Mouse (Mus musculus) G1E (cell line): ENCODE measurements at regions not wholly inside any gene's neighbourhood (a gene's known extent, or its start where the extent isn't known, plus 50 kb on each side); places are given as distances from the start of the nearest gene placed in this dataset.

Experiments used
- ATAC-seq: 2 replicates; pipeline ENCODE4 v1.8.0; 2016; ENCODE audit warnings: mild to moderate bottlenecking; ENCODE audit not compliant: insufficient number of reproducible peaks, poor library complexity, low FRiP score, severe bottlenecking; ENCODE audit errors: extremely low read depth
- DNase-seq: peaks from one replicate; pipeline ENCODE4 v3.0.0; 2012; ENCODE audit warnings: low spot score
- H3K27me3 ChIP-seq: 2 replicates; pipeline ENCODE4 v1.6.1; 2012; ENCODE audit warnings: mild to moderate bottlenecking, low read length, inconsistent platforms; ENCODE audit not compliant: insufficient read depth
- H3K36me3 ChIP-seq: replicated peaks from 2 replicates; pipeline ENCODE3; 2012; ENCODE audit warnings: mild to moderate bottlenecking, inconsistent platforms
- H3K4me1 ChIP-seq: 2 replicates; pipeline ENCODE4 v1.6.1; 2012; ENCODE audit warnings: low read depth, low read length, inconsistent platforms, mixed read lengths; ENCODE audit not compliant: insufficient read depth
- H3K4me3 ChIP-seq: 2 replicates; pipeline ENCODE4 v1.5.1; 2012; ENCODE audit warnings: low read depth, mild to moderate bottlenecking, inconsistent platforms, low read length, moderate library complexity, mixed read lengths
- H3K9me3 ChIP-seq: replicated peaks from 2 replicates; pipeline ENCODE4 v1.6.1; 2012; ENCODE audit warnings: inconsistent platforms
- CTCF ChIP-seq: IDR thresholded peaks from 2 replicates; pipeline ENCODE4 v1.5.1; 2012; ENCODE audit warnings: low read depth, low read length, inconsistent platforms, mixed read lengths
- GATA1 ChIP-seq: IDR thresholded peaks from 2 replicates; pipeline ENCODE4 v1.6.1; 2012; ENCODE audit warnings: borderline replicate concordance, low read length, inconsistent platforms, mixed read lengths
- GATA2 ChIP-seq: IDR thresholded peaks from 2 replicates; pipeline ENCODE4 v1.6.1; 2012; ENCODE audit warnings: low read depth, low read length, inconsistent platforms, borderline replicate concordance
- POLR2AphosphoS5 ChIP-seq: IDR thresholded peaks from 2 replicates; pipeline ENCODE4 v1.6.1; 2012; ENCODE audit warnings: low read depth, low read length, inconsistent platforms; ENCODE audit not compliant: insufficient replicate concordance
- TAL1 ChIP-seq: conservative IDR thresholded peaks from 2 replicates; pipeline ENCODE4 v1.6.1; 2012; ENCODE audit warnings: low read depth, low read length, inconsistent platforms, mixed read lengths

GRCm38 (mm10) chr6:94772868-94773603 lies 73.1 kb upstream of the Lrig1 start:
- TF ChIP-seq POLR2AphosphoS5 (no peak), GATA1 (no peak), TAL1 (no peak), CTCF (no peak), GATA2 (no peak)
- no peak for DNase-seq
- no peaks in the 10 kb centered on the region for H3K36me3 ChIP-seq
- no peak for ATAC-seq
- H3K4me1 ChIP-seq: no peaks in the 10 kb centered on the region
- peaks cover 20% of the 10 kb centered on the region; the same call in 1 of the 2 replicates for H3K27me3 ChIP-seq
- H3K4me3 ChIP-seq: no peak overlapping the region
- 0 out of 2 replicates have a peak, but pooled peaks cover 2% of the 10 kb centered on the region for H3K9me3 ChIP-seq

GRCm38 (mm10) chr6:94772391-94772790 lies 72.4 kb upstream of the Lrig1 start:
- H3K27me3 ChIP-seq: peaks cover 23% of the 10 kb centered on the region; the same call in 1 of the 2 replicates

DNA sequence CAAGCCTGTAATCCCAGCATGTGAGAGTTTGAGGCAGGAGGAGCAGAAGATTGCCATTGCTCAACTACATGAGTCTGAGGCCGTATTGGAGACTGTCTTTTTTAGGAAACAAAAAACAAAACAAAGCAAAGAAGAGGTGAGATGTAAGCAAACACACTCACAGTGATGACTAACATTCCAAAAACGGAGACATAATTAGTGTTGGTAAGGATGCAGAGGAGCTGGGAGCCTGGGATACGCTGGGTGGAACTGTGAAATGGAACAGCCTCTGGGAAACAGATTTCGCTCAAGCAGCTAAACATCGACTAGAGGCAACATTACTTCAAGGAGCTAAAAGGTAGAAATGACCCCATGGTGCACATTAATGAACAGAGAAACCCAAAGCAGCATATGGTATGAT lies 68.3 kb upstream of the Lrig1 start:
- H3K27me3 ChIP-seq: peaks cover 23% of the 10 kb centered on the region
- ATAC-seq: no peak
- TF ChIP-seq GATA1 (no peak), CTCF (no peak), TAL1 (no peak), GATA2 (no peak), POLR2AphosphoS5 (no peak)

More at GRCm38 (mm10) chr6:94772391-94772790, 72.4 kb upstream of the Lrig1 start:
- H3K9me3 ChIP-seq: 0 out of 2 replicates have a peak, but pooled peaks cover 2% of the 10 kb centered on the region
- H3K36me3 ChIP-seq: no peaks in the 10 kb centered on the region
- DNase-seq (no peak), ATAC-seq (no peak)
- H3K4me1 ChIP-seq: no peaks in the 10 kb centered on the region
- H3K4me3 ChIP-seq: no peak overlapping the region
- no peak for TF ChIP-seq GATA2
- TF ChIP-seq CTCF: no peak
- no peak for TF ChIP-seq POLR2AphosphoS5
- no peak for TF ChIP-seq GATA1
- TF ChIP-seq TAL1: no peak

DNA sequence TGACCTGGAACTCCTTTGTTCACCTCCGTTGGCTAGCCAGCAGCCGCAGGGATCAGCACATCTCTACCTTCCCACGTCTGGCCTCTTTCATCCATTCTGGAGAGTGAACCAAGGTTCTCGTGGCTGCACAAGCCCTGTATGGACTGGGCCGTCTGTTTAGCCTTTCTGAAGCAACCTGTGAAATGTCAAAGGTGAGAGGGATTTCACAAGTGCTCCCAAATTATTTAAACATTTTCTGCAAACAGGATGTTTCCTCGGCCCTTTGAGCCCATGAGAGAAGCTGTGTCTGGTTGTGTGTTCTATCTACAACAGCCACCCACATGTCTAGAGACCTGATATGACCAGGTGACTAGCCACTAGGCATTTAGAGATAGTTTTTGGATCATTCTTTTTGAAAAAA lies 65.8 kb upstream of the Lrig1 start:
- Histone ChIP-seq H3K9me3 (no peaks in the 10 kb centered on the region), H3K36me3 (no peaks in the 10 kb centered on the region), H3K4me1 (no peaks in the 10 kb centered on the region), H3K27me3 (peaks cover 21% of the 10 kb centered on the region), H3K4me3 (no peak overlapping the region)
- ATAC-seq (no peak), DNase-seq (no peak)
- TF ChIP-seq TAL1 (no peak), POLR2AphosphoS5 (no peak), GATA1 (no peak), GATA2 (no peak), CTCF (no peak)

More for the DNA sequence above, 68.3 kb upstream of the Lrig1 start:
- no peaks in the 10 kb centered on the region for H3K9me3 ChIP-seq
- H3K4me3 ChIP-seq: no peak overlapping the region
- no peaks in the 10 kb centered on the region for H3K36me3 ChIP-seq
- DNase-seq: no peak
- no peaks in the 10 kb centered on the region for H3K4me1 ChIP-seq

DNA sequence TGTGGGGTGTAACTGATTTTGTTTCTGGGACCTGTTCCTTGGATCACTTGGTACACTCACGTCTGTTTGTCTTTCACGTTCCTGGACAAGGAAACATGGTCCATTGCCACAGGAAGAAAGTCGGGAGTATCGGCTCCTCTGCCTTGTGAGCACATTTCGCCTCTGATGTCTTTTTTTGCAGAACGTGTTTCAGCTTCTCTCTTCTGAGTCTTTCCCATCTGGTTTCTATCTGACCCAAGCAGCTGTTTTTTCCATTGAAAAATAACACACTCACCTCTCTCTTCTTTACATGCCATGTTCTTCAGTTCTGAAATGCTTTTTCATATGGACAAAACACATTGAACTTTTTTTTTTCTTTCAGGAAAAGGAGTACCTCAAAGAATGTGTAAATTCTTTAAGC lies 61.4 kb upstream of the Lrig1 start:
- Histone ChIP-seq H3K4me3 (no peak overlapping the region), H3K9me3 (no peaks in the 10 kb centered on the region), H3K36me3 (no peaks in the 10 kb centered on the region), H3K27me3 (peaks cover 14% of the 10 kb centered on the region), H3K4me1 (peaks cover 4% of the 10 kb centered on the region)
- TF ChIP-seq GATA1: no peak
- no peak for TF ChIP-seq TAL1
- no peak for TF ChIP-seq GATA2
- no peak for TF ChIP-seq POLR2AphosphoS5
- no peak for TF ChIP-seq CTCF
- no peak for ATAC-seq
- no peak for DNase-seq

- no peak for DNase-seq
- Histone ChIP-seq H3K4me1 (peaks cover 4% of the 10 kb centered on the region), H3K36me3 (no peaks in the 10 kb centered on the region), H3K4me3 (no peak overlapping the region), H3K9me3 (no peaks in the 10 kb centered on the region), H3K27me3 (peaks cover 14% of the 10 kb centered on the region)
- ATAC-seq: no peak
- TF ChIP-seq POLR2AphosphoS5 (no peak), TAL1 (no peak), GATA1 (no peak), CTCF (no peak), GATA2 (no peak)
Observed at GRCm38 (mm10) chr6:94760629-94761111, 60.7 kb upstream of the Lrig1 start.
